Mouse (Mus musculus) midbrain, embryonic 16.5 days (tissue): ENCODE data around the gene Gm32742. TPM values are rescaled to one million over a fixed set of nuclear protein-coding genes. Genes with fewer than 3 reads are reported as not detected.

Source experiments
- ATAC-seq: fragments of 200-750 bp; cut with Nextera tagmentation; 2 replicates; pipeline ENCODE4 v1.8.0; 2017; ENCODE audit warnings: moderate TSS enrichment
- H3K27ac ChIP-seq: fragments of 300-500 bp; sonication (generic); 2 replicates; pipeline ENCODE4 v1.5.1; 2014; ENCODE audit warnings: mild to moderate bottlenecking, low read length, mixed read lengths
- H3K27me3 ChIP-seq: fragments of 300-500 bp; sonication (generic); 2 replicates; pipeline ENCODE4 v1.6.1; 2014; ENCODE audit warnings: low read depth, low read length, mixed read lengths; ENCODE audit not compliant: control insufficient read depth, insufficient read depth
- H3K36me3 ChIP-seq: fragments of 300-500 bp; sonication (generic); 2 replicates; pipeline ENCODE4 v1.6.1; 2014; ENCODE audit warnings: mild to moderate bottlenecking, low read length, moderate library complexity, mixed read lengths; ENCODE audit not compliant: control insufficient read depth, insufficient read depth
- H3K4me1 ChIP-seq: fragments of 300-500 bp; sonication (generic); 2 replicates; pipeline ENCODE4 v1.6.1; 2014; ENCODE audit warnings: mild to moderate bottlenecking, low read length, mixed read lengths; ENCODE audit not compliant: control insufficient read depth, insufficient read depth
- H3K4me2 ChIP-seq: fragments of 300-500 bp; sonication (generic); 2 replicates; pipeline ENCODE4 v1.6.1; 2014; ENCODE audit warnings: mild to moderate bottlenecking, low read length, mixed read lengths
- H3K4me3 ChIP-seq: fragments of 300-500 bp; sonication (generic); 2 replicates; pipeline ENCODE4 v1.5.1; 2014; ENCODE audit warnings: low read depth, mild to moderate bottlenecking, low read length, moderate library complexity, mixed read lengths
- H3K9ac ChIP-seq: fragments of 300-500 bp; sonication (generic); 2 replicates; pipeline ENCODE4 v1.6.1; 2014; ENCODE audit warnings: low read depth, low read length, mixed read lengths
- H3K9me3 ChIP-seq: fragments of 300-500 bp; sonication (generic); replicated peaks from 2 replicates; pipeline ENCODE4 v1.6.1; 2014; ENCODE audit warnings: mild to moderate bottlenecking, low read length, mixed read lengths; ENCODE audit not compliant: control insufficient read depth, poor library complexity, severe bottlenecking
- WGBS: fragments of 180-500 bp; shearing (Covaris S2); extraction: QIAGEN DNeasy Blood & Tissue Kit; methylation state at CpG from one replicate; pipeline ENCODE4 v1.1.7; 2014; 5-methylcytosine and 5-hydroxymethylcytosine counted together
- polyA plus RNA-seq: library from polyadenylated mRNA; unstranded; fragments of >200 nt; fragmentation: Nextera tagmentation; extraction: Ambion mirVana; gene quantifications from 2 replicates; pipeline ENCODE4 v1.2.1, GENCODE M21; 2015

The Gm32742 gene
- polyA plus RNA-seq, 1 experiment from 2014 or later: 0.03 TPM

DNA sequence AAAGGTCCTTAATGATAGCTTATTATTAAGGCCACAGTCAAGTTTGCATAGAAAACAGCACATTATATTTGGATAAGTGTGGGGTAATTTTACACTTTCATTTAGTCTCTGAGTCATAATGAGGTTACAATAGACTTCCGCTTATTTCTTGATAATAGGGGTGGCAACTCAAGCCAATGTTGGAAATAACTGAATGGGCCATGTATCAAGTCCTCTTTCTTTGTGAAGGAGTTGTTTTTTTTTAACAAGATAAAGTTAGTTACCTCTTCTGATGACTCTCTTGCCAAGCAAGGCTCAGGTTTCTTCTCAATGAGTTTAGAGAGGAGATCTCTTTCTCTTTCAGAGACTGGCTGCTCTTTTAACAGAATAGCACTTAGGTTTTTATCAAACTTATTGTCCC is 27.0 kb downstream of the Gm32742 start:
- H3K9ac ChIP-seq: no peak overlapping the region
- H3K4me1 ChIP-seq: no peaks in the 10 kb centered on the region

DNA sequence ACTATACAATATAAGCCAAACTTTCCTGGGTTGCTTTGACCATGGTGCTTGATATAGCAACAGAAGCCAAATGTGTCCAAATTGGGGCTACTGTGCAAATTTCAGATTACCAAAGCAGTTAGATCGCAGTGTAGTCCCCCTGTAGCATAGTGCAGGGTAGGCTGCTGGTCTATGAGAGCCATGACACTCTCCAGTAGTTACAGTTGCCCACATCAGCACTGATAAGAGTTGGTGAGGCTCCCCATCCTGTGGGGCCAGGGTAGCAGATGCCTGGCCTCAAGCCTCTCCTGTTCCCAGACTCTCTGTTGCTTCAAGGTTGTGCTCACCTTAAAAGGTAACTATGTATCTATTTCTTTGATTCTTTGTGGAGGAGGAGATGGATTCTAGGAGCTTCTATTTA is 27.5 kb downstream of the Gm32742 start:
- H3K9ac ChIP-seq: no peak overlapping the region
- H3K27me3 ChIP-seq: no peaks in the 10 kb centered on the region
- H3K9me3 ChIP-seq: no peaks in the 10 kb centered on the region
- no peak overlapping the region for H3K4me2 ChIP-seq
- no peaks in the 10 kb centered on the region for H3K36me3 ChIP-seq
- no peak overlapping the region for H3K27ac ChIP-seq
- no peak overlapping the region for H3K4me3 ChIP-seq
- WGBS: 100% methylated on average over 1 of the region's 1 CpGs
- H3K4me1 ChIP-seq: no peaks in the 10 kb centered on the region
- no peak for ATAC-seq

More for the DNA sequence above, 27.0 kb downstream of the Gm32742 start:
- Histone ChIP-seq H3K27me3 (no peaks in the 10 kb centered on the region), H3K36me3 (no peaks in the 10 kb centered on the region), H3K27ac (no peak overlapping the region), H3K4me3 (no peak overlapping the region), H3K9me3 (no peaks in the 10 kb centered on the region), H3K4me2 (no peak overlapping the region)
- 92% methylated on average over 1 of the region's 1 CpGs for WGBS
- ATAC-seq: no peak

DNA sequence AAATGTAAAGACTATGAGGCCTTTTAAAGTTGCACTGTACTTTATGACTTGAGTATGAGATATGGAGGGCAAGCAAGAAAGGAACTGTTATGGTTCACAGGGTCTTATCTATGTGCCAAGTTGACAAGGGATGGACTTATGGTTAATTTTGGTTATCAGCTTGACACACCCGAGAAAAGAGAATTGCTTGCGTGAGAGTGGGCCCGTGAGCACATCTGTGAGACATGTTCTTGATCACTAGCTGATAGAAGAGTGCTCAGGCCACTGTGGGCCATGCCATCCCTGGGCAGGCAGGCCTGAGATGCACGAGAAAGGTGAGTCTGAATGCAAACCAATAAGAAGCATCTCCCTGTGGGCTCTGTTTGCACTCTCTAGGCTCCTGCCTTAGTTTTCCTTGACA is 27.9 kb downstream of the Gm32742 start:
- no peak overlapping the region for H3K9ac ChIP-seq
- no peaks in the 10 kb centered on the region for H3K4me1 ChIP-seq
- ATAC-seq: no peak
- H3K27ac ChIP-seq: no peak overlapping the region
- H3K9me3 ChIP-seq: no peaks in the 10 kb centered on the region
- no peak overlapping the region for H3K4me2 ChIP-seq
- H3K36me3 ChIP-seq: no peaks in the 10 kb centered on the region
- 86% methylated on average over 4 of the region's 4 CpGs for WGBS
- H3K27me3 ChIP-seq: no peaks in the 10 kb centered on the region
- no peak overlapping the region for H3K4me3 ChIP-seq

DNA sequence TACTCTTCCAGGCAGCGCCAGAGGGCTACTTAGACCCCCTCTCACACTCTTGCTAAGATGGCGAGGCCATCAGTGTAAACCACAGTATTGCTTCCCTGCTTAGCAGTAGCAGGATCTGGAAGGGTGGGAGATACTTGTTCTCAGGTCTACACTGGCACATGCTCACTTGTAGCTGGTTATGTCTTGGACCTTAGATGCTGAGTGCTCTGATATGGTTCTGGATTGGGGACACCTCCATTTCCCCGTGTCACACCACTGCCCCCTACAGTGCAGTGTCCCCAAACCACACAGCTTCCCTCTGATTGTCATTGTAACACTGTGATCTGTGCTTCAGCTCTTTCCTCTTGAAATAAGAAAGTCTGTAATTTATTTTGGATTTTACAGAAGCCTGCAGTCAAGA is 28.3 kb downstream of the Gm32742 start:
- Histone ChIP-seq H3K27me3 (no peaks in the 10 kb centered on the region), H3K9ac (no peak overlapping the region), H3K4me3 (no peak overlapping the region), H3K4me2 (no peak overlapping the region), H3K36me3 (no peaks in the 10 kb centered on the region), H3K27ac (no peak overlapping the region), H3K9me3 (no peaks in the 10 kb centered on the region), H3K4me1 (no peaks in the 10 kb centered on the region)
- ATAC-seq: no peak
- WGBS: 62% methylated on average over 3 of the region's 3 CpGs

DNA sequence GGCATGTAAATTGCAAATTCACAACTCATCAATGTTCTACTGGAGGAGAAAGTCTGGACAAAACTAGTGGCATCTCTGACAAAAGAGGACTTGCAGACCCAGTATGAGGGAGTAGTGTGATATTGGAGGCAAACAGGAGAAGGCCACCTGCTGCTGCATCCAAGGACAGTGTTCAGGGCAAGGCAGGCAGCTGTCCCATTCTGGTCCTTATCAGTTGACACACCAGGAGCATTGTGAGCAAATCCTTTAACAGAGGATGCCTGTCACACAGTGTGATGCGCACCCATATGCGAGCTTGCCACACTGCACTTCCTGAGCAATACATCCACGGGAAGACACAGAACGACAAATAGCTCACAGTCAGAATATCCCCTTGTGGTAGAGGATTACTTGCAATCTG is 50.5 kb downstream of the Gm32742 start:
- no peak overlapping the region for H3K4me2 ChIP-seq
- no peaks in the 10 kb centered on the region for H3K27me3 ChIP-seq
- no peaks in the 10 kb centered on the region for H3K4me1 ChIP-seq
- no peak for ATAC-seq
- no peaks in the 10 kb centered on the region for H3K9me3 ChIP-seq
- H3K9ac ChIP-seq: no peak overlapping the region
- no peak overlapping the region for H3K4me3 ChIP-seq
- H3K36me3 ChIP-seq: no peaks in the 10 kb centered on the region
- 65% methylated on average over 4 of the region's 4 CpGs for WGBS
- H3K27ac ChIP-seq: no peak overlapping the region

DNA sequence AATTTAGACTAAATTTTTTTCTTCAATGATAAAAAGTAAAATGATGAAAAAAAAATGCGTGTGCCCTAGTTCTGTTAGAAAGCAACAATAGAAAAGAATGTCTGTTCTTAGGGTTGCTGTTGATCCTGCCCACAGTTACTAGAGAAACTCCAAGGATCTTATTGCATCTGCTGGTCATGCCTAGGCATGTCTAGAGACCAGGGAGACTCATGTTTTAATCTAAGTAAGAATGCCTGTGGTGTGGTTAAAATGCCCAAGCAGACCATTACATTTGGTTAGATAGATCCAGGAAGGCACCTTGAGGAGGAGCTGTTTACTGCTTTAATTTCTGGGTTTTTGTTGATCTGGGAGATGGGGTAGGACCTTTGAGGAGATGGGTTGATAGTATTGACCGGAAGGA is 59.6 kb downstream of the Gm32742 start:
- H3K27me3 ChIP-seq: no peaks in the 10 kb centered on the region; the same call in 1 of the 2 replicates
- H3K4me2 ChIP-seq: no peak overlapping the region
- no peak overlapping the region for H3K4me3 ChIP-seq
- no peak overlapping the region for H3K9ac ChIP-seq
- H3K27ac ChIP-seq: no peak overlapping the region
- no peaks in the 10 kb centered on the region for H3K36me3 ChIP-seq
- 87% methylated on average over 2 of the region's 2 CpGs for WGBS
- H3K4me1 ChIP-seq: peaks cover 8% of the 10 kb centered on the region
- no peak for ATAC-seq
- no peaks in the 10 kb centered on the region for H3K9me3 ChIP-seq

DNA sequence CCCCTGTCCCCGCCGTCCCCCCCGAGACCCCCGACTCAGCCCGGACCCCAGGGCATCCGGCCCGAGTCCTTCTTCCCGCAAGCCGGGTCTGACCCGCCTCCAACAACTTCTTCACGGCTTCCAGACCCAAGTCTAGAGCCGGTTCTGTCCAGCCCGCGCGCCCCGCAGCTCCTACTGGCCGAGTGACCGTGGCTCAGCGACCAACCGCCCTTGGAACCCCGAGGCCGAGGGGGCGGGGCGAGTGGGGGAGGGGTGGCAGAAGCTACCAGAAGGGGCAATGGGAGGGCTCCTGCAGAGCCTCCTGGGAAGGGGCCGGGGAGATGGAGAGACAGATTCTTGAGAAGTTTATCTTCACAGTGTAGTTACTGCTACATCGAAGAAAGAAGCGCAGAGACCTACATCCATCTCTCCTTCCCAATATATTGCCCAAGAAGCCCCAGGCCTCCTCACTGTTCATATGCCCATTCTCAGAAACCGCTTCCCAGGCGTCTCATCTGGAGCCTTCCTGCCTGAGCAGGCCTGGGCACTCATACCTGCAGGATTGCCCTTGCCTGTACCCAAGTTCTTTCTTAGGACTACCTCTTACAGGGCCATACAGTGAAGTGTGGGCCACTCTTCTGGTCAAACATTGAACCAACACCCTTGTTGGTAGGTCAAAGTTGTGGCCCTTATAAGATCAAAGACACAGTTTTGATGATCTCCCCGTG is 61.4 kb downstream of the Gm32742 start:
- H3K36me3 ChIP-seq: no peaks in the 10 kb centered on the region
- peak overlapping the region; percentile 55 for H3K4me3 ChIP-seq
- H3K9ac ChIP-seq: peak overlapping the region; percentile 75
- no peaks in the 10 kb centered on the region; the same call in 1 of the 2 replicates for H3K27me3 ChIP-seq
- no peaks in the 10 kb centered on the region for H3K9me3 ChIP-seq
- H3K4me2 ChIP-seq: peak overlapping the region; percentile 100
- H3K27ac ChIP-seq: no peak overlapping the region; the same call in 1 of the 2 replicates
- 11% methylated on average over 30 of the region's 30 CpGs for WGBS
- H3K4me1 ChIP-seq: peaks cover 8% of the 10 kb centered on the region
- ATAC-seq: peak; percentile 58

DNA sequence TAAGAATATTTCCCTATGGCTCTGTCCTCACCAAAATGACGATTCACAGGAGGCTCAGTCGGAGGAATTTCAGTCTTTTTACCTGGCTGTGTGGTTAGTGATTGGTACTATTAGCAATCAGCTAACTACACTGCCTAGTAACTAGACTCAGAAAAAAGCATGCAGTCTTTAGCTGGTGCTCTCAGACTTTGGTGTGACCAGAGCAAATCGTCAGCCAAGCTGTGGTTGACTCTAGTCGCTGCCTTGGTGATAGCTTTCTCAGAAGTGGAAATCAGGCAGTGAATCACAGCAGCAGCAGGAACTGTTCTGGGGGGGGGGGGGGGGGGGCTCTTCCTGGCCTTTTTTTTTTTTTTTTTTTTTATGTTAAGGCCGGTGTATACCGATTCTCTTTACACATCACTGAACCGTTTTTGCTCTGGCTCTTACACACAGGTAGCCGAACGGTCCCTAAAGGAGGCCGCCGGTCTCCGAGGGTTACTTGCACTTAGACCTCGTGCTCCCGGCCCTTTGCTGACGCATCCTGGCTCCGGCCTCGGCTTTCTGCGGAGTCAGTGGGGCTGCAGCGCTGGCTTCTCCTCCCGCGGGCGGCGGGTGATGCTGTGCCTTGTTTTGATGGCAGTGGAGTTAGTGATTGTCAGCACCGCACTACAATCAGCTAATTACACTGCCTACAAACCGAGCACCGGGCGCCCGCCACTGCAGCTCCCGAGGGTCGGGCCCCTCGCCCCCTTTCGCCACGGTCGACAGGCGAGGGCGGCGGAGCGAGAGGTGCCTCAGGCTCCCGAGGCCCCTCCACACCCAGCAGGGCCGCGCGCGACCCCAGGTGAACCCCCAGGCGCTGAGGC is 62.1 kb downstream of the Gm32742 start:
- H3K36me3 ChIP-seq: no peaks in the 10 kb centered on the region
- WGBS: 1% methylated on average over 44 of the region's 44 CpGs
- H3K4me2 ChIP-seq: peak overlapping the region; percentile 100
- peak overlapping the region; percentile 55 for H3K4me3 ChIP-seq
- ATAC-seq: peak; percentile 75
- H3K4me1 ChIP-seq: peaks cover 8% of the 10 kb centered on the region
- no peaks in the 10 kb centered on the region for H3K9me3 ChIP-seq
- no peaks in the 10 kb centered on the region; the same call in 1 of the 2 replicates for H3K27me3 ChIP-seq
- no peak overlapping the region; the same call in 1 of the 2 replicates for H3K27ac ChIP-seq
- peak overlapping the region; percentile 75 for H3K9ac ChIP-seq
